Mouse (Mus musculus): ENCODE results near the gene Btnl9. TPM values are rescaled to one million over a fixed set of nuclear protein-coding genes. Genes with fewer than 3 reads are reported as not detected.

The Btnl9 gene
- polyA plus RNA-seq (2015; fragmentation: Nextera tagmentation; extraction: Ambion mirVana): 6.4 and 8.0 TPM in 2 replicates

DNA sequence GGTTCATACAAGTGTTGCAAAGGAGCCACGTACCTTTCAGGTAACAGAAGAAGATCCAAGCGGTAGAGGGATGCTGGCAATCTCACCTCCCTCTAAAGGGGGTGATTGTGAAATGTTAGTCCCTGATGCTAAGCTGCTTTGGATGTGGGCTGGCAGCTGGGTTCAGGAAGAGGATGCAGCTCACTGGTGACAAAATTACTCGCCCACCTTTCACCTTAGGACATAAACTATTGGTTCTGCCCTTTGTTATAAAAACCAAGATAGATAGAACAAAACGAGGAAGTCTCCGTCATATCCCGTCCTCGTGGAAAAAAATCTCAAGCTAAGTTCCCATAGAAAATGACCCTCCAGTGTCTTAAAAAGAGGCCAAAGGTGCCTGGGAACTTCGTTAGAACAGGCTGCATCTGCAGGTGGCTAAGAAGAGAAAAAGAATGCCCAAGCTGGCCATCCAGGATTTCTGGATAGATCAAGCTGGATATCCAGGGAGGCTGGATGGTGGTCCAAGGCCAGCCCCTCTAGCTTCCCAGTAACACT is at the start of gene Btnl9:
TSS of gene Btnl9 (minus strand) at position 205 of the 534 bp plus-strand sequence.
- H3K4me2 ChIP-seq (ENCODE audit: low read depth, low read length): peak within 1 kb of the TSS; percentile 16; the same call in 1 of the 2 replicates
- no peaks in the 10 kb centered on the region for H3K27me3 ChIP-seq (ENCODE audit: control insufficient read depth, insufficient read depth, low read length)
- no peaks in the 10 kb centered on the region for H3K36me3 ChIP-seq (ENCODE audit: control insufficient read depth, insufficient read depth)
- H3K4me1 ChIP-seq (ENCODE audit: control insufficient read depth, insufficient read depth, low read length): no peaks in the 10 kb centered on the region
- ATAC-seq (replicated peaks; ENCODE audit: extremely low read depth, insufficient read depth, low FRiP score): 0 out of 2 replicates have a peak, but pooled peaks have one; percentile 19
- WGBS: 62% methylated on average over 8 of the region's 8 CpGs
- no peaks in the 10 kb centered on the region for H3K9me3 ChIP-seq (replicated peaks; ENCODE audit: control insufficient read depth, low read length)
- peak within 1 kb of the TSS; percentile 23 for H3K4me3 ChIP-seq (ENCODE audit: low read length)
- H3K27ac ChIP-seq (ENCODE audit: low read length): peak within 1 kb of the TSS; percentile 40
- 0 out of 2 replicates have a peak within 1 kb of the TSS, but pooled peaks have one; percentile 4 for H3K9ac ChIP-seq (ENCODE audit: low read length)

DNA sequence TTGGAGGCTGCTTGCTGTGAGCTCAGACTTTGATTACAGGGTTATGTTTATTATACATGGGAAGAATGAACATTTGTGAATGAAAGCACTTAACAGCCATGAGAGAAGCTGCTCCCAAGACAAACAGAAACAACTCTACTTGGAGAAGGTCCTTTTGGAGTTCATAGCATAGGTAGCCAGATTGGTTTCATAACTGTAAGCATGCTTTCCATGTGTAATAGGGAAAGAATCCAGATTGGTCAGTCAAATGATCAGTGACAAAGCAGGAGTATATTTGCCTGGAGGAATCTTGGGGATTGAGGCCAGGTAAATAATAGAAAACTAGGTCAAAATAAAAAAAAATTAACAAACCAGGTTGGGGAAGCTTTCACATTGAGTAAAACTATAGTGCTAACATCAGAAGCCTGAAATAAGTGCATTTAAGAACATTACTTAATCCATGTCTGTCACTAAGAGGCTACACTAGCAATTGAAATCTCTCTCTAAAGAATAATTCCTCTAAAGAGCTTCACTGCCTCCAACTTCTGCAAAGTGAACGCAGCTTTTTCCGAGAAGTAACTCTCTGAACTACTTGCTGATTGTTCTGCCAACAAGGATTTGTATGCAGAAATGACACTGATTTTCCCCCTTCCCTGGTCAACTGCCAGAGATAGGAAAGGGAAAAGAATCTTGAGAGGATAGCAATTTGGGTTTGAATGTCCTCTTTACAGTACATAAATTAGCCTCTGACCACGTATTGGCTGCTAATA is 48.7 kb upstream of the Btnl9 start:
- Histone ChIP-seq H3K4me1 (ENCODE audit: control insufficient read depth, insufficient read depth, low read length) (no peaks in the 10 kb centered on the region), H3K27ac (ENCODE audit: low read length) (no peak overlapping the region), H3K36me3 (ENCODE audit: control insufficient read depth, insufficient read depth) (no peaks in the 10 kb centered on the region), H3K9me3 (replicated peaks; ENCODE audit: control insufficient read depth, low read length) (no peaks in the 10 kb centered on the region), H3K9ac (ENCODE audit: low read length) (no peak overlapping the region), H3K4me3 (ENCODE audit: low read length) (no peak overlapping the region), H3K27me3 (ENCODE audit: control insufficient read depth, insufficient read depth, low read length) (no peaks in the 10 kb centered on the region), H3K4me2 (ENCODE audit: low read depth, low read length) (no peak overlapping the region)
- WGBS: 65% methylated on average over 3 of the region's 3 CpGs
- ATAC-seq (replicated peaks; ENCODE audit: extremely low read depth, insufficient read depth, low FRiP score): no peak

DNA sequence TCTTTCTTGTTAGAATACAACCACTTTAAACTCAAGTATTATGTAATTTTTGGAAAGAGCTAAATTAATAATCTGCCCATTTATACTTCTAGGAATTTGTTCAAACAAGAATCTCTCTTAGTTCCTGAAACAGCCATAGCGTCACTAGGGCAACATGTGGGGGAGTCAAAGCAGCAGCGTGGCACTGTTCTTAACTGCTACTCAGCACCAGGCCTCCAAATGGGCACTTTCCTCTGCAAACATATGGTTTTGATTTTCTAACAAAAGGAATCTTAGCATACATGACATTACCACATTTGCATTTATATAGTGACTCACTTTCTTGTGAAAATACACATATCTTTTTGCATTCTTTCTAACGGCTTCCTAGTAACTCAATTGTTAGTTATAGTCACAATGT is 45.8 kb upstream of the Btnl9 start:
- H3K27ac ChIP-seq (ENCODE audit: low read length): no peak overlapping the region
- H3K9me3 ChIP-seq (replicated peaks; ENCODE audit: control insufficient read depth, low read length): no peaks in the 10 kb centered on the region
- 68% methylated on average over 3 of the region's 3 CpGs for WGBS
- H3K36me3 ChIP-seq (ENCODE audit: control insufficient read depth, insufficient read depth): no peaks in the 10 kb centered on the region
- no peaks in the 10 kb centered on the region for H3K27me3 ChIP-seq (ENCODE audit: control insufficient read depth, insufficient read depth, low read length)
- no peaks in the 10 kb centered on the region for H3K4me1 ChIP-seq (ENCODE audit: control insufficient read depth, insufficient read depth, low read length)
- H3K4me2 ChIP-seq (ENCODE audit: low read depth, low read length): no peak overlapping the region
- no peak overlapping the region for H3K4me3 ChIP-seq (ENCODE audit: low read length)
- no peak overlapping the region for H3K9ac ChIP-seq (ENCODE audit: low read length)
- no peak for ATAC-seq (replicated peaks; ENCODE audit: extremely low read depth, insufficient read depth, low FRiP score)

DNA sequence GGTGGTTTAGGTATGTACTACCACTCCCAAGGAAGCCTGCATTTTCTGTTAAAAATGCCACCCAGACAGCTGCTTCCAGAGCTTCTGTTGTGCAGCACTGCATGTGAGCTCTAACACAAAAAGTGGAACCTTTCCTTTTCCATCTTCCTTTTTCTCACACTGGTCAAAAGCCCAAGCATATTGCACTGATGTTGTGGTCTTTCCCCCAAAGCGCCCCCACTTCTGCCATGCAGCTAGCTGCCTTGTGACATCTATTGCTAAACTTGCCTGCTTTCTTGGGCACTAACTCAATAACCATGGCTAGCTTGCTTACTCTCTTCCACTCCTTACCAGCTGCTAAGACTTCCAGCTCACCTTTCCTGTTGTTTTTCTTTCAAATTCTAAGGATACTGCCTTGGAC is 37.5 kb upstream of the Btnl9 start:
- Histone ChIP-seq H3K27me3 (ENCODE audit: control insufficient read depth, insufficient read depth, low read length) (no peaks in the 10 kb centered on the region), H3K27ac (ENCODE audit: low read length) (no peak overlapping the region), H3K4me1 (ENCODE audit: control insufficient read depth, insufficient read depth, low read length) (no peaks in the 10 kb centered on the region), H3K9me3 (replicated peaks; ENCODE audit: control insufficient read depth, low read length) (no peaks in the 10 kb centered on the region), H3K4me3 (ENCODE audit: low read length) (no peak overlapping the region), H3K4me2 (ENCODE audit: low read depth, low read length) (no peak overlapping the region), H3K36me3 (ENCODE audit: control insufficient read depth, insufficient read depth) (no peaks in the 10 kb centered on the region), H3K9ac (ENCODE audit: low read length) (no peak overlapping the region)
- no peak for ATAC-seq (replicated peaks; ENCODE audit: extremely low read depth, insufficient read depth, low FRiP score)
- WGBS: 71% methylated on average over 1 of the region's 1 CpGs

DNA sequence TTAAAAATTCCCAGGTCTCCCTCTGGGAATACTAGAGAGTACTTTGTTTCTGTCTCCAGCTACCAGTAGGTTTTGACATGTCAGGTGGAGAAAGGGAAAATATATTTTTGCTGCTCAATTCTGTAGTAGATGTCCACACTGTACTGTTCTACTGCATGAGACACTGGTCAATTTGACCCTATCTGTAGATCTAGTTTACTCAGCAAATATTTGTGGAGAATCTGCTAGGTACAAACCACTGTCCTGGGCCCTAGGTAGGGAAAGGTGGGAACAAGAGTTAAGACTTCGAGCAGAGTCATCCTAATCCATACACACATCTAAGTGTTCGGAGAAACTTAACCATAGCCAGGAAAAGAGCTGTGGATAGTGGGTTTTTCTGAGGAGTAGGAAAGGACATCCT is 32.3 kb upstream of the Btnl9 start:
- Histone ChIP-seq H3K4me2 (ENCODE audit: low read depth, low read length) (no peak overlapping the region), H3K36me3 (ENCODE audit: control insufficient read depth, insufficient read depth) (peaks cover 30% of the 10 kb centered on the region), H3K27ac (ENCODE audit: low read length) (no peak overlapping the region), H3K27me3 (ENCODE audit: control insufficient read depth, insufficient read depth, low read length) (no peaks in the 10 kb centered on the region), H3K9me3 (replicated peaks; ENCODE audit: control insufficient read depth, low read length) (no peaks in the 10 kb centered on the region), H3K4me1 (ENCODE audit: control insufficient read depth, insufficient read depth, low read length) (no peaks in the 10 kb centered on the region), H3K4me3 (ENCODE audit: low read length) (no peak overlapping the region), H3K9ac (ENCODE audit: low read length) (no peak overlapping the region)
- WGBS: 97% methylated on average over 2 of the region's 2 CpGs
- ATAC-seq (replicated peaks; ENCODE audit: extremely low read depth, insufficient read depth, low FRiP score): no peak

DNA sequence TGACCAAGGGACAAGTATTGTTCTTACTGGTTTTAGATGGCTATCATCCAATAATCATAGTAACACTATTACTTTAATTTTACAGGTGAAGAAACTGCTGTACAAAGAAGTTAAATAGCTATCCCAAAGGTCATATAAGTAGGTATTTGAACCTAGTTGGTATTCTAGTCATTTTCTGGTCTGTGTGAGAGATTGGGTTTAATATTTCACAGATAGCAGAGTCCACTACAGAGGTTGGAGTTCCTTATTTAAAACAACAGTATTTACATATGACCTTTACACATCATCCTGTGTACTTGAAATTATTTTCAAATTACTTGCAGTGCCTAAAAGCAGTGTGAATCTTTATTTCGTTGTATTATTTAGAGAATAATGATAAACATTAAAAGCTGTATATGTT is 26.5 kb upstream of the Btnl9 start:
- ATAC-seq (replicated peaks; ENCODE audit: extremely low read depth, insufficient read depth, low FRiP score): no peak
- Histone ChIP-seq H3K27ac (ENCODE audit: low read length) (no peak overlapping the region), H3K4me1 (ENCODE audit: control insufficient read depth, insufficient read depth, low read length) (peaks cover 4% of the 10 kb centered on the region; the same call in 1 of the 2 replicates), H3K4me3 (ENCODE audit: low read length) (no peak overlapping the region), H3K9ac (ENCODE audit: low read length) (no peak overlapping the region), H3K9me3 (replicated peaks; ENCODE audit: control insufficient read depth, low read length) (no peaks in the 10 kb centered on the region), H3K27me3 (ENCODE audit: control insufficient read depth, insufficient read depth, low read length) (no peaks in the 10 kb centered on the region), H3K4me2 (ENCODE audit: low read depth, low read length) (no peak overlapping the region), H3K36me3 (ENCODE audit: control insufficient read depth, insufficient read depth) (peaks cover 36% of the 10 kb centered on the region)
- WGBS: 94% methylated on average over 1 of the region's 1 CpGs

DNA sequence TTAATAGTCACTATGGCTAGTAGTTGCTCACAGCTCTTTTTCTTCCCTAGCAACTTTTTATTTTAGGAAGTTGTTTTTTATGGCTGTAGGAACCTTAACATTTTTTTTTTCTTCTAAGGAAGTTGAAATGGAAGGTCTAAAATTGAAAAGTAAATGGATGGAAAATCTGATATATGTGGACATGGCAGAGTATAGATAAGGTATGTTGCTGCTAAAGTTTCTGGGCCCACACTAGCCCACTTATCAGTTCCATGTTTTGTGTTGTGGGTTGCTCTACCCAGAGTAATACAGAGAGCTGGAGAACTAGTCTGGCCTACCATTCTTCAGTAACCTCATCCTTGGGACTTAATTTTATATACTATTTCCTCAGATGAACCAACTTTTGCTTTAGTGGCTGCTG is 25.6 kb upstream of the Btnl9 start:
- peaks cover 4% of the 10 kb centered on the region; the same call in 1 of the 2 replicates for H3K4me1 ChIP-seq (ENCODE audit: control insufficient read depth, insufficient read depth, low read length)
- no peak overlapping the region for H3K4me3 ChIP-seq (ENCODE audit: low read length)
- H3K4me2 ChIP-seq (ENCODE audit: low read depth, low read length): no peak overlapping the region
- H3K27me3 ChIP-seq (ENCODE audit: control insufficient read depth, insufficient read depth, low read length): no peaks in the 10 kb centered on the region
- H3K9ac ChIP-seq (ENCODE audit: low read length): no peak overlapping the region
- peaks cover 36% of the 10 kb centered on the region for H3K36me3 ChIP-seq (ENCODE audit: control insufficient read depth, insufficient read depth)
- no peak overlapping the region for H3K27ac ChIP-seq (ENCODE audit: low read length)
- ATAC-seq (replicated peaks; ENCODE audit: extremely low read depth, insufficient read depth, low FRiP score): no peak
- H3K9me3 ChIP-seq (replicated peaks; ENCODE audit: control insufficient read depth, low read length): no peaks in the 10 kb centered on the region

DNA sequence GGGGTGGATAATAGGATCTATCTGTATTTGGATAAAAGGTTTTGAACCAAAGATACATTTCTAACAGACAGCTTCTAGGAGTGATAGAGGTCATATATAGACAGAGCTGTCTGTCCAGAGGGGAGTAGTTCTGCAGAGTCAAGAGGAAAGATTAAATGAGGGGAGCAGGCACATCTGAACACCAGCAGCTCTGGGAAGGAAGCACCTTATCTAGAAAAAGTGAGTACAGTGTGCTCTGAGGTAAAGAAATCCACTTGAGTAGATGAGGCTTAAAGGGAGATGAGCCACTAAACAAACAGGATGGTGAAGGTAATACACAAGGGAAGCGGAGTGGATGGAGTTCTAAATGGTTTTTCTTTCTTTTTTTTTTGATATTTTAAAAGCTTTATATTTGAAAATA is 20.5 kb upstream of the Btnl9 start:
- Histone ChIP-seq H3K36me3 (ENCODE audit: control insufficient read depth, insufficient read depth) (no peaks in the 10 kb centered on the region; the same call in 1 of the 2 replicates), H3K4me2 (ENCODE audit: low read depth, low read length) (no peak overlapping the region), H3K27ac (ENCODE audit: low read length) (no peak overlapping the region), H3K27me3 (ENCODE audit: control insufficient read depth, insufficient read depth, low read length) (no peaks in the 10 kb centered on the region), H3K4me3 (ENCODE audit: low read length) (no peak overlapping the region), H3K4me1 (ENCODE audit: control insufficient read depth, insufficient read depth, low read length) (peaks cover 18% of the 10 kb centered on the region), H3K9me3 (replicated peaks; ENCODE audit: control insufficient read depth, low read length) (no peaks in the 10 kb centered on the region), H3K9ac (ENCODE audit: low read length) (no peak overlapping the region)
- WGBS: 97% methylated on average over 1 of the region's 1 CpGs
- no peak for ATAC-seq (replicated peaks; ENCODE audit: extremely low read depth, insufficient read depth, low FRiP score)

DNA sequence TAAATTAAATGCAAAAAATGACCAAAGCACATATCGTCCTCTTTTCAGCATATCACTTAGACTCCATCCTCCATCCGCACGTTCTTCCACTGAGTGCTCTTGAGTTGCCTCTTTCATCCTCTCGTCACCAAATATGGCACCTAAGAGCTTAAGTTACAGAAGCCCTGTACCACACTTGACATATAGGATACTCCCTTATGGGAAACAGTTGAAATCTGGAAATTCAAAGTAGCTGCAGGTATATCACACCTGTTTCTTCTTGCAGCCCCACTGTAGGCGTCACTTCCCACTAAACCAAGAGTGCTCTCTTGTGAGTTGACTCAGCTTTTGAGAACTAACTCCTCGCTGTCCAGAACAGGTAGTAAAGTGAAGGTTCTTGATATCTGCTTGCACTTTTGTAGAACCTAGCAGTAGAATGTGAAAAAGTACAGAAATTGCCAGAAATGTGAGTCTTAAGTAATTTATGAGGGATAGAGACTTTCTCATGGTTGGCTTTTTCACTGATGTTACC is 18.2 kb upstream of the Btnl9 start:
- Histone ChIP-seq H3K4me2 (ENCODE audit: low read depth, low read length) (peak overlapping the region; percentile 93), H3K9ac (ENCODE audit: low read length) (no peak overlapping the region), H3K4me3 (ENCODE audit: low read length) (peak overlapping the region; percentile 93; the same call in 1 of the 2 replicates), H3K27ac (ENCODE audit: low read length) (no peak overlapping the region), H3K4me1 (ENCODE audit: control insufficient read depth, insufficient read depth, low read length) (peaks cover 24% of the 10 kb centered on the region), H3K9me3 (replicated peaks; ENCODE audit: control insufficient read depth, low read length) (no peaks in the 10 kb centered on the region), H3K27me3 (ENCODE audit: control insufficient read depth, insufficient read depth, low read length) (no peaks in the 10 kb centered on the region), H3K36me3 (ENCODE audit: control insufficient read depth, insufficient read depth) (no peaks in the 10 kb centered on the region; the same call in 1 of the 2 replicates)
- no peak for ATAC-seq (replicated peaks; ENCODE audit: extremely low read depth, insufficient read depth, low FRiP score)
- WGBS: 60% methylated on average over 6 of the region's 6 CpGs

Data from heart, embryonic 16.5 days (tissue).